Mouse (Mus musculus) intestine, embryonic 15.5 days (tissue): ENCODE data around the gene Hadh. TPM values are rescaled to one million over a fixed set of nuclear protein-coding genes. Genes with fewer than 3 reads are reported as not detected.

Experiments
- ATAC-seq: fragments of 200-750 bp; cut with Nextera tagmentation; 2 replicates; pipeline ENCODE4 v1.8.0; 2017; ENCODE audit warnings: moderate TSS enrichment, moderate library complexity
- H3K27ac ChIP-seq: fragments of 300-500 bp; sonication (generic); 2 replicates; pipeline ENCODE4 v1.5.1; 2015; ENCODE audit warnings: mild to moderate bottlenecking, inconsistent platforms
- H3K27me3 ChIP-seq: fragments of 300-500 bp; sonication (generic); replicated peaks from 2 replicates; pipeline ENCODE4 v1.6.1; 2015; ENCODE audit warnings: inconsistent platforms
- H3K36me3 ChIP-seq: fragments of 300-500 bp; sonication (generic); 2 replicates; pipeline ENCODE4 v1.6.1; 2015; ENCODE audit warnings: inconsistent platforms
- H3K4me1 ChIP-seq: fragments of 300-500 bp; sonication (generic); replicated peaks from 2 replicates; pipeline ENCODE4 v1.6.1; 2015; ENCODE audit warnings: inconsistent platforms
- H3K4me2 ChIP-seq: fragments of 300-500 bp; sonication (generic); replicated peaks from 2 replicates; pipeline ENCODE4 v1.6.1; 2015; ENCODE audit warnings: mild to moderate bottlenecking, inconsistent platforms
- H3K4me3 ChIP-seq: fragments of 300-500 bp; sonication (generic); replicated peaks from 2 replicates; pipeline ENCODE4 v1.5.1; 2015; ENCODE audit warnings: inconsistent platforms
- H3K9ac ChIP-seq: fragments of 300-500 bp; sonication (generic); 2 replicates; pipeline ENCODE4 v1.6.1; 2015; ENCODE audit warnings: inconsistent platforms
- H3K9me3 ChIP-seq: fragments of 300-500 bp; sonication (generic); 2 replicates; pipeline ENCODE4 v1.6.1; 2016; ENCODE audit warnings: inconsistent platforms
- WGBS: fragments of 180-500 bp; shearing (Covaris S2); methylation state at CpG from one replicate; pipeline ENCODE4 v1.1.7; 2015; 5-methylcytosine and 5-hydroxymethylcytosine counted together
- polyA plus RNA-seq: library from polyadenylated mRNA; unstranded; fragments of >200 nt; fragmentation: Nextera tagmentation; extraction: Ambion mirVana; gene quantifications from 2 replicates; pipeline ENCODE4 v1.2.1, GENCODE M21; 2015

Gene Hadh
- polyA plus RNA-seq, 1 experiment from 2014 or later, result 265 TPM

DNA sequence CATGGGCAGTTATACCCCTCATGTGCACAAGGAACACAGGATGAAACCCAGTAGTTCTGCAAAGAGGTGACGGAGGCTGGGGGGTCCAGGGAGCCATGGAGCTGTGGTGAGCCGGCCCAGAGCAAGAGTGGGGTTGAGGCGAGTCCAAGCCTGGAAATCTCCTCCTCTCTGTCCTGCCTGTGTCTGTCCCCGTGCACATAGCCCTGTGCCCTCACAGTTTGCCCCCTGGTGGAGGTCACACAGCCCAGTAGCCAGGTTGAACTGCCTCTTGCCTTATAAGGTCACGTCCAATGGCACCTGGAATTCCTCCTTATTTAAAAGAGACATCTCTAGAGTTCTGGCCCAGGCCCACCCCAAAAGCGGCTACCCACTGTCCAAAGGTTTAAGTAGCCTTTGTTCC, 24.5 kb downstream of the Hadh start:
- H3K36me3 ChIP-seq, result peaks cover 8% of the 10 kb centered on the region
- 82% methylated on average over 6 of the region's 6 CpGs for WGBS
- ATAC-seq, result no peak

DNA sequence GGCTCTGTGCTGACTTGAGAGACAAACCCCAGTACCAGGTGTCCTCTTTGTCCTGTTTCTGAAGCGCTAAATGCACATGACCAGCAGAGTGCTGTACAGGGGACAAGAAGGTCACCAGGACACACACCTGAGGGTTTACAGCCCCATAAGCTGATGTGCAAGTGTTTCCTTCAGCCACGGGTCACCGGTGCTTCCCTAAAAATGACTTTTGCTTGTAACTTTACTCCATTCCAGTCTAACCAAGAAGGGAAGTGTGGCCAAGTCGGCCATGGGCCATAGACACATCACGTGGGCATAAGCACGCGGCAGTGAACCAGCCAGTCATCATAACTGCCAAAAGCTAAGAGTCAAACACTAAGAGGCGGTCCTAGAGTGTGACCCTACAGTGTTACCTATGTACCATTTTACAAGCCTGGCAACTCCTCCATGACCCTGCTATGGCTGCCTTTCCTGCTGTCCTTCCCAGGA, 25.3 kb downstream of the Hadh start:
- Histone ChIP-seq H3K4me2 (no peak overlapping the region), H3K27me3 (no peaks in the 10 kb centered on the region), H3K4me3 (no peak overlapping the region), H3K36me3 (peaks cover 12% of the 10 kb centered on the region), H3K9ac (no peak overlapping the region), H3K27ac (no peak overlapping the region), H3K4me1 (0 out of 2 replicates have a peak, but pooled peaks cover 2% of the 10 kb centered on the region), H3K9me3 (no peaks in the 10 kb centered on the region)
- WGBS, result 91% methylated on average over 8 of the region's 8 CpGs
- ATAC-seq, result no peak

More for the DNA sequence above, 24.5 kb downstream of the Hadh start:
- no peaks in the 10 kb centered on the region for H3K27me3 ChIP-seq
- no peaks in the 10 kb centered on the region for H3K9me3 ChIP-seq
- no peak overlapping the region for H3K27ac ChIP-seq
- no peak overlapping the region for H3K4me3 ChIP-seq
- no peak overlapping the region for H3K4me2 ChIP-seq
- H3K4me1 ChIP-seq, result 0 out of 2 replicates have a peak, but pooled peaks cover 2% of the 10 kb centered on the region
- no peak overlapping the region for H3K9ac ChIP-seq

DNA sequence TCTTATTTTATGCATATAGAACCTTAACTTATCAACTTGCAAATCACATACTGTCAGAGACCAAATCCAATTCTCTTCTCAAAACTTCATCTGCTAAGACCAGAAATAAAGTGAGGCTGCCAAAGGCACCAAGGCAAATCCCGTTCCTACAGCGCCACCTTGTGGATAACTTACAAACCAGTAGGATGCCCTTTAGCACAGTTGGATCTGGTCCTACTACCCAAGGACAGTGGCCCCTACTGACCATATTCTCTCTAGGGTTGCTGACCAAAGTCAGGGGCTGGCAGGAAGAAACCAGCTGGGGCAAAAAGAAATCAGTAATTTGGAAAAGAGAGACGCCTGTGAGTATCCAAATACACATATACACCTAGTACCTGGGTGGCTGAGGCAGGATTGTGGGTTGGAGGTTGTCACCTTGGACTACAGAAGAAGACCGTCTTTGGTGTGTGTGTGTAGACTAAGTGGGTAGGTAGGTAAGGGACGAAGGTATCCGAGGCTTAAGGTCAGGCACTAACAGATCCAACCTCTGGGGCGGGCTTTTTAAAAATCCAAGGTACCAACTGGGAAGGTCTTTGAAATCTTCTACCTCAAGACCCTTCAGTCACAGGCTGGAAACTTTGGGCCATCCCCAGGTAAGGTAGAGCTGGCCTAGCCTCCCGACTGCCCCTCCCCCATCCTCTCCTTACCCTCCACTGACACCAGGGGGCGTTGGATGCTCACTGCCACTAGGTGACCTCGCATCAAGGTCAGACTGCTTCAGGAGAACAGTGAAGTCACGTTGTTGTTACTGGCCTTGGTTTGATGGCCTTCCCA, 25.9 kb downstream of the Hadh start:
- Histone ChIP-seq H3K4me3 (no peak overlapping the region), H3K27me3 (no peaks in the 10 kb centered on the region), H3K36me3 (peaks cover 12% of the 10 kb centered on the region), H3K9me3 (no peaks in the 10 kb centered on the region), H3K4me2 (no peak overlapping the region), H3K4me1 (0 out of 2 replicates have a peak, but pooled peaks cover 2% of the 10 kb centered on the region), H3K27ac (no peak overlapping the region), H3K9ac (no peak overlapping the region)
- peak; percentile 46; the same call in 1 of the 2 replicates for ATAC-seq
- 53% methylated on average over 11 of the region's 11 CpGs for WGBS

DNA sequence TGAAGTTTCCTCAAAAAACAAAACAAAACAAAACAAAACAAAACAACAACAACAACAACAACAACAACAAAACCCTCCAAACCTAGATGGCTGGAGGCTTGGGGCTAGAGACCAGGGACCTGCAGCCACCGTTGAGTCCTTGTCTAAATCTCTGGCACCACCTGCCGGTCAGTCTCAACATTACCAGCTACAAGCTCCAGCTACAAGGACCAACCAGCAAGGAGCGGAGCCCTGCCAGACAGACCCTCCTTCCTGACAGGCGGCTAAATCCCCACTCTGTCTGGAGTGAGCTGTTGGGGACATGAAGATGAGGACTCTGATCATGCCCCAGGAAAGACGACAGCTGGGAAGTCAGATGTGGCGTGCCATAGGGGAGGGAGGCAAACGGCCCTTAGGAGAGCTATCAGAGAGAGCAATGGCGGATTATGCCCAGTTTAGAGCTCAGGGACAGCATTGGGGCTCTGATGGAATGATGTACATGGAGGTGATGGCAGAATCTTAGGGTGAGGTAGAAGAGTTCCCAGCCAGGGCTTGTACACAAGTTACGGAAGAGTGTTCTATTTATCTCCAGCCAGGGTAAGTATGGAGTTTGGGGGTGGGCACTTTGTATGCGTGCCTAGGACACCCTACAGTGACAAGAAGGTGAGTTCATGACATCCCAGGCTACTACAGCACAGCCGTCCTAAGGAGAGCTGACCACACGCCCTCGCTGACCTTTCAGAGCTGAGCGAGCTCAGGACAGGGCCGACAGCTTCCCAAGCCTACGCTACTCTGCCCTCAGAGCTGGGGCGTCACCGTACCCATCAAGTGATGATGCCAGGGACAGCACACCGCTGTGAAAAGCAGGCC, 33.9 kb downstream of the Hadh start:
- Histone ChIP-seq H3K9me3 (no peaks in the 10 kb centered on the region), H3K9ac (no peak overlapping the region), H3K27me3 (no peaks in the 10 kb centered on the region), H3K4me1 (no peaks in the 10 kb centered on the region), H3K36me3 (peaks cover 19% of the 10 kb centered on the region), H3K27ac (no peak overlapping the region), H3K4me2 (no peak overlapping the region), H3K4me3 (no peak overlapping the region)
- peak; percentile 76 for ATAC-seq
- 62% methylated on average over 19 of the region's 19 CpGs for WGBS

DNA sequence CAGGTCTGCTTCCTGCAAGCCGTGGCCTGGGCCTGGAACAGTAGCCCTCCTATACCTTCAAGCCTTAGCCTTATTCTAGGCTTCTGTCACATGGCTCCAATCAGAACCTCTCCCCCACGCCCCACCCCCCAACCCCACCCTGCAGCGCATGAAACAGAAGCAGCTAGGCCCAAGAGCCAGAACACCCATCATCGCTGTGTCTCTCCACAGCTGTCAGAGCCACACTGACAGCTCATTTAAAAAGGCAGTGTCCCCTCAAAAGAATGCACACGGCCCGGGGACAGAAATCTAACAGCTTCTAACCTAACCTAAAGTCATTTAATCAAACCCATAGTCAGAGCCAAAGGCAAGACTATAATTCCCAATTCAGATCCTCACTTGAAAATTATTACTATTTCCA, 34.8 kb downstream of the Hadh start:
- H3K9ac ChIP-seq, result no peak overlapping the region
- no peaks in the 10 kb centered on the region for H3K9me3 ChIP-seq
- no peak overlapping the region for H3K4me2 ChIP-seq
- 89% methylated on average over 6 of the region's 6 CpGs for WGBS
- no peak overlapping the region for H3K4me3 ChIP-seq
- H3K27me3 ChIP-seq, result no peaks in the 10 kb centered on the region
- peaks cover 16% of the 10 kb centered on the region for H3K36me3 ChIP-seq
- H3K27ac ChIP-seq, result no peak overlapping the region
- H3K4me1 ChIP-seq, result no peaks in the 10 kb centered on the region
- ATAC-seq, result no peak

DNA sequence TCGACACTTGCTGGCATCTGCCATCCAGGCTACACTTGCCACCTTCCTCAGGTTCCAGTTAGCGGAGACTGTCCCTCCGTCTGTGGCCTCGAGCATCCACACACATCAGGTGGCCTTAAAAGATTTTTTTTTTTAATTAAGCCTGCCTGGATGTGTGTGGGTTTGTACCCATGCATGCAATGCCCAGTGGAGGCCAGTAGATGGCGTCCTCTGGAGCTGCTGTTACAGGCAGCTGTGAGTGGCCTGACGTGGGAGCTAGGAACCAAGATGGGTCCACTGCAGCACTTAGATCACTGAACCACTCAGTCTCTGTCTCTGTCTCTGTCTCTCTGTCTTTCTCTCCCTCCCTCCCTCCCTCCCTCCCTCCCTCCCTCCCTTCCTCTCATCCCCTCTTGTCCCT, 43.8 kb downstream of the Hadh start:
- H3K27me3 ChIP-seq, result no peaks in the 10 kb centered on the region
- no peak overlapping the region for H3K4me2 ChIP-seq
- H3K9me3 ChIP-seq, result no peaks in the 10 kb centered on the region
- H3K9ac ChIP-seq, result no peak overlapping the region
- H3K27ac ChIP-seq, result no peak overlapping the region
- H3K36me3 ChIP-seq, result no peaks in the 10 kb centered on the region
- H3K4me3 ChIP-seq, result no peak overlapping the region
- no peak for ATAC-seq
- H3K4me1 ChIP-seq, result no peaks in the 10 kb centered on the region
- WGBS, result 78% methylated on average over 6 of the region's 6 CpGs

DNA sequence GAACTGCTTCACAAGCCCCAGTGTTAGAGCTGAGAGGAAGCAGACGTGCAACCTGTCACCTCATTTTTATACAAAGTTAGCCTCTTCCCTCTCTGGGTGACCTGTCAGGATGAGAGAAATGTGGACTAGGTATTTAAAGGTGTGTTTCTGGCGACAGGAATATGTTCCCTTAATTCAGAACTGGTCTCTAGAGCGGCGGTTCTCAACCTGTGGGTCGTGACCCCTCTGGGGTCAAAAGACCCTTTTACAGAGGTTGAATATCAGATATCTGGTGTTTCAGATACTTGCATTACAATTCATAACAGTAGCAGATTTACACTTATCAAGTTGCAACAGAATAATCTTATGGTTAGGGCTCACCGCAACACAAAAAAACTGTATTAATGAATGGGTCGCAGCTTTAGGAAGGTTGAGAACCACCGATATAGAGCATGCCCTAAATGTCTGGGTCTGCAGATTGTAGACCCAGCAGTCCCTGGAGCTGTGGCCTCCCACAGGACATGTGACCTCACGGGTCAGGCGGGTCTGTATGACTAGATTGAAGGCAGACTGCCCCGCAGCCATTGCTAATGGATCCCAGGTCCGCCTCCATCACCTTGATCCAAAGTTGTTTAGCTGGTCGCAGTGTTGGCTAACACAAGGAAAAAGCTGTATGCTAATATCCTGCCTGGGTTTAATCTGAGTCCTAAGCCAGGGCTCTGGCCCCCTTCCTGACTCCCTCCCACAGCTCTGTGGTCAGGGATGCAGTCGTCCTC, 53.1 kb downstream of the Hadh start:
- Histone ChIP-seq H3K36me3 (no peaks in the 10 kb centered on the region), H3K4me1 (no peaks in the 10 kb centered on the region), H3K4me3 (no peak overlapping the region), H3K4me2 (no peak overlapping the region), H3K27ac (no peak overlapping the region), H3K27me3 (no peaks in the 10 kb centered on the region), H3K9ac (no peak overlapping the region), H3K9me3 (no peaks in the 10 kb centered on the region)
- no peak for ATAC-seq
- WGBS, result 83% methylated on average over 14 of the region's 14 CpGs

DNA sequence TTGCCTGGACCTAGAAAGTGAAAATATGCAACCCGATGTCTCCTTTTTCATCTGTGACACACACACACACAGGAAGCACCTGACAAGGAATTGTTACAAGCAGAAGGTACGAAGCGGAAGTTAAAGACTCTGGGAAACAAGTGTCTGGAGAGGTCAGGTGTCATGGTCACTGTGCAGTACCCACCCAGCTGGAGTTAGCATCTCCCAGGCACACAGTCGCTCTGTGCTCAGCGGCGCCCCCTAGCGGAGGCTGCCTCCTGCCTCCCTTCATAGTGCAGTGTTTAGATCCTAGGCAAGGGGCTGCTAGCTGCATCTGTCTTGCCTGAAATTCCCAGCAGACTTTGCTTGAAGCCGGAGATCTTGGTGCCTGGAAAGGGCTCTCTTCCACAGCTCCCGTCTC, 57.1 kb downstream of the Hadh start:
- Histone ChIP-seq H3K27ac (no peak overlapping the region), H3K36me3 (no peaks in the 10 kb centered on the region), H3K9ac (no peak overlapping the region), H3K9me3 (no peaks in the 10 kb centered on the region), H3K4me3 (no peak overlapping the region), H3K4me2 (no peak overlapping the region), H3K4me1 (no peaks in the 10 kb centered on the region), H3K27me3 (no peaks in the 10 kb centered on the region)
- WGBS, result 66% methylated on average over 9 of the region's 9 CpGs
- ATAC-seq, result no peak

DNA sequence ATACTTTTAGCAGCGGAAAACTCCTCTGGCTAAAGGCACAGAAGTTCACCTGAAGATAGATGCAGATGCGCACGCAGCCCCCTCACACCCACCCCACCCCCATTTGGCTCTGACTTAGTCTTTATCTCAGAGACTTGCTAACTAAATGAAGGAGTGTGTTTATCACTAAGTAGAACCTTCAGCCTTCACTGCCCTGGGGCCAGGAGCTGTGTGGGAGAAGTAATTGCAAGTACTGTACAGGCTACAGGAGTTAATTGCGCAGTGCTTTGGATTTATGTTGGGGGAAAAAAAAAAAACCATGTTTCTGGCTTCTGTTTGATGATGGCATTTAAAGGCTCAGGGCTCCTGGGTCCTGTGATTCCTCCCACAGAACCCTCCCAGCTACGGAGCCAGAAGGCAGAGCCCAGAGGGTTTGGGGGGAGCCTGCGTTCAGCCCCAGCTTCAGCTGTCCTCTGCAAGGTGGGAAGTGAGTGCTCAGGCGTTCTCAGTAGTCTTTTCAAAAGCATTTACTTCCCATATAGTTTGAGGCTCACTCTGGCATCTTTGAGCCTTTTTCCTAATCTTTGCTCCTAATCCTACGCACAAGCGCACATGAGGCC, 57.7 kb downstream of the Hadh start:
- WGBS, result 71% methylated on average over 9 of the region's 9 CpGs
- H3K27ac ChIP-seq, result no peak overlapping the region
- ATAC-seq, result no peak

DNA sequence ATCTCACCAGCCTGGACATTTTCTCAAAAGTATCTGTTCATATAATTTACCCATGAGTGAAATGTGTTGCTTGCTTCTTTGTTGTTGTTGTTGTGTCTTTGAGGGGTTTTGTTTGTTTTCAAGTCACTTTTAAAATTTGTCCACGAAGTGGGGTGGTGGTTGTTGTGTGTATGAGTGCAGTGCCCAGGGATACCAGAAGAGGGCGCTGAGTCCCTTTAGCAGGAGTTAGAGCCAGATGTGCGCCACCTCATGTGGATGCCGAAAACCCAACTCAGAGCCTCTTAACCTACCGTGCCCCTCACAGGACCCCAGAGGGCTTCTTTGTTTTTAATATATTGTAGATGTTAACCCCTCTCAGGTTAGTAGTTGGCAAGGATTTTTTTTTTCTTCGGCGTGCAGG, 59.7 kb downstream of the Hadh start:
- WGBS, result 85% methylated on average over 7 of the region's 7 CpGs
- ATAC-seq, result no peak
- H3K9ac ChIP-seq, result no peak overlapping the region
- H3K27ac ChIP-seq, result no peak overlapping the region
- H3K4me2 ChIP-seq, result no peak overlapping the region
- H3K4me3 ChIP-seq, result no peak overlapping the region
- no peaks in the 10 kb centered on the region for H3K9me3 ChIP-seq
- no peaks in the 10 kb centered on the region for H3K4me1 ChIP-seq
- no peaks in the 10 kb centered on the region for H3K36me3 ChIP-seq
- no peaks in the 10 kb centered on the region for H3K27me3 ChIP-seq

More for the DNA sequence above, 57.7 kb downstream of the Hadh start:
- Histone ChIP-seq H3K27me3 (no peaks in the 10 kb centered on the region), H3K4me1 (no peaks in the 10 kb centered on the region), H3K9me3 (no peaks in the 10 kb centered on the region), H3K4me2 (no peak overlapping the region), H3K4me3 (no peak overlapping the region), H3K36me3 (no peaks in the 10 kb centered on the region), H3K9ac (no peak overlapping the region)

DNA sequence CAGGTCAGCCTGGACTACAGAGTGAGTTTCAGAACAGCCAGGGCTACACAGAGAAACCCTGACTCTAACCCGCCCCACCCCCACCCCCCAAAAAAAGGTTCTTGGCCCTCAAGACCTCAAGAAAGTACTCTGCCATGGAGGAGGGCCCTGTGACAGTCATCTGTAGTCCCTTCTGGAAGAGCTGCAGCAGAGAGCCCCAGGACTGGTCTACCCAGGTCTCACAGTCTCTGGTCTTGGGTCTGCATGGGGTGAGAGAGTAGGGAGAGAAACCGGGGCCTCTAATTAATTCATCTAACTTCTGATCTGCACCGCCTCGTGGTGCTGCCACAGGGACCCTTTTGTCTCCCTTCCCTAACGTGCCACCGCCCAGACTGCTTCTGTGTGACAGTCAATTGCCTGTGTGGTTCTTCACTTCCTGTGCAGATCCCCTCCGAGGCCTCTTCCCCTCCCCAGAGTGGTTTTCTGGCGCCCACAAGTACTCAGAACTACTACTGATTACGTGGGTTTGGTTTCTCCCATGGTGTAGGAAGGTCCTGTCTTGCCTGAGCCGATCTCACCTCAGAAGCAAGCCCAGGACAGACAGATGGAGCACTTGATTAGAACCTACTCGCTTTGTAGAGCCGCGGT, 63.5 kb downstream of the Hadh start:
- no peak for ATAC-seq
- Histone ChIP-seq H3K36me3 (no peaks in the 10 kb centered on the region), H3K4me1 (no peaks in the 10 kb centered on the region), H3K4me2 (no peak overlapping the region), H3K27ac (no peak overlapping the region), H3K4me3 (no peak overlapping the region), H3K27me3 (no peaks in the 10 kb centered on the region), H3K9me3 (no peaks in the 10 kb centered on the region), H3K9ac (no peak overlapping the region)
- WGBS, result 71% methylated on average over 13 of the region's 13 CpGs
